Mouse (Mus musculus): Measurements from ENCODE around the gene Cdk5rap3.

- TF ChIP-seq CTCF (IDR thresholded peaks at IDR 0.05; ENCODE audit: low read depth) (no peak), EP300 (IDR thresholded peaks at IDR 0.05; ENCODE audit: low read depth) (no peak)
Observed at GRCm38 (mm10) chr11:96919003-96919402, 2.7 kb upstream of the Cdk5rap3 start.
